8 mouse cellular contexts compared by ENCODE assay signal in genomic region chr1:42257801-42258593, GRCm38 (mm10).
DNase-seq lines count a peak whose midpoint lies in the region; ATAC-seq and TF ChIP-seq lines count a peak whose summit lies in the region.

No protein-coding gene starts in this region.

- H3K36me3 ChIP-seq in kidney, postnatal 0 days (ENCODE audit: insufficient read depth, low read length): no peaks in the 10 kb centered on the region
- no peaks in the 10 kb centered on the region for H3K36me3 ChIP-seq in embryonic facial prominence, embryonic 10.5 days (replicated peaks)
- H3K36me3 ChIP-seq in hindbrain, embryonic 13.5 days: no peaks in the 10 kb centered on the region
- no peaks in the 10 kb centered on the region for H3K36me3 ChIP-seq in midbrain, embryonic 16.5 days (ENCODE audit: control insufficient read depth, insufficient read depth, low read length)
- H3K36me3 ChIP-seq in lung, postnatal 0 days (ENCODE audit: insufficient read depth, low read length): no peaks in the 10 kb centered on the region

- no peak for ATAC-seq in kidney, postnatal 0 days (replicated peaks; ENCODE audit: low FRiP score, low read depth)
- ATAC-seq in hindbrain, embryonic 13.5 days (ENCODE audit: low FRiP score): peak; percentile 60
- peak; percentile 54 for ATAC-seq in midbrain, embryonic 16.5 days
- no peak for ATAC-seq in erythroblast, adult 5-6 weeks (replicated peaks; ENCODE audit: low FRiP score, poor library complexity, severe bottlenecking)
- ATAC-seq in lung, postnatal 0 days: no peak

- TF ChIP-seq CTCF in kidney, postnatal 0 days (IDR thresholded peaks at IDR 0.05; ENCODE audit: low read depth): no peak
- no peak for TF ChIP-seq CTCF in lung, postnatal 0 days (IDR thresholded peaks at IDR 0.05)

- no peak overlapping the region for H3K9ac ChIP-seq in kidney, postnatal 0 days (ENCODE audit: low read depth, low read length)
- H3K9ac ChIP-seq in hindbrain, embryonic 13.5 days: peak overlapping the region; percentile 62
- peak overlapping the region; percentile 61 for H3K9ac ChIP-seq in midbrain, embryonic 16.5 days (ENCODE audit: low read depth, low read length)
- no peak overlapping the region for H3K9ac ChIP-seq in lung, postnatal 0 days (replicated peaks; ENCODE audit: low read depth)

- WGBS in kidney, postnatal 0 days: 51% methylated on average over 19 of the region's 19 CpGs
- WGBS in embryonic facial prominence, embryonic 10.5 days: 49% methylated on average over 19 of the region's 19 CpGs
- WGBS in hindbrain, embryonic 13.5 days: 20% methylated on average over 19 of the region's 19 CpGs
- WGBS in midbrain, embryonic 16.5 days: 11% methylated on average over 19 of the region's 19 CpGs
- WGBS in lung, postnatal 0 days: 51% methylated on average over 19 of the region's 19 CpGs

- H3K9me3 ChIP-seq in kidney, postnatal 0 days (replicated peaks; ENCODE audit: low read length): no peaks in the 10 kb centered on the region
- H3K9me3 ChIP-seq in embryonic facial prominence, embryonic 10.5 days: no peaks in the 10 kb centered on the region
- H3K9me3 ChIP-seq in hindbrain, embryonic 13.5 days: no peaks in the 10 kb centered on the region
- no peaks in the 10 kb centered on the region for H3K9me3 ChIP-seq in midbrain, embryonic 16.5 days (replicated peaks; ENCODE audit: control insufficient read depth, low read length, poor library complexity, severe bottlenecking)
- H3K9me3 ChIP-seq in lung, postnatal 0 days (ENCODE audit: low read length): no peaks in the 10 kb centered on the region

- H3K4me1 ChIP-seq in kidney, postnatal 0 days (replicated peaks; ENCODE audit: insufficient read depth, low read length): no peaks in the 10 kb centered on the region
- H3K4me1 ChIP-seq in embryonic facial prominence, embryonic 10.5 days: peaks cover 42% of the 10 kb centered on the region
- peaks cover 51% of the 10 kb centered on the region for H3K4me1 ChIP-seq in hindbrain, embryonic 13.5 days (replicated peaks)
- H3K4me1 ChIP-seq in midbrain, embryonic 16.5 days (ENCODE audit: control insufficient read depth, insufficient read depth, low read length): peaks cover 47% of the 10 kb centered on the region
- no peaks in the 10 kb centered on the region for H3K4me1 ChIP-seq in lung, postnatal 0 days (ENCODE audit: insufficient read depth, low read depth, low read length)

- DNase-seq in kidney, postnatal 0 days (ENCODE audit: low spot score): no peak
- DNase-seq in kidney, postnatal 14 days: no peak
- DNase-seq in embryonic facial prominence, embryonic 10.5 days (ENCODE audit: low spot score): peak; percentile 33
- no peak for DNase-seq in MN1 (ENCODE audit: low spot score)
- no peak for DNase-seq in lung, postnatal 0 days (ENCODE audit: low spot score)

- no peak overlapping the region for H3K4me3 ChIP-seq in kidney, postnatal 0 days (replicated peaks; ENCODE audit: low read depth, low read length)
- peak overlapping the region; percentile 16; the same call in 1 of the 2 replicates for H3K4me3 ChIP-seq in embryonic facial prominence, embryonic 10.5 days
- H3K4me3 ChIP-seq in hindbrain, embryonic 13.5 days: no peak overlapping the region; the same call in 1 of the 2 replicates
- H3K4me3 ChIP-seq in midbrain, embryonic 16.5 days (ENCODE audit: low read depth, low read length): peak overlapping the region; percentile 15; the same call in 1 of the 2 replicates
- no peak overlapping the region for H3K4me3 ChIP-seq in lung, postnatal 0 days (ENCODE audit: low read depth, low read length)

- 0 out of 2 replicates have a peak overlapping the region, but pooled peaks have one; percentile 3 for H3K4me2 ChIP-seq in kidney, postnatal 0 days (ENCODE audit: low read length)
- H3K4me2 ChIP-seq in hindbrain, embryonic 13.5 days: peak overlapping the region; percentile 33
- H3K4me2 ChIP-seq in midbrain, embryonic 16.5 days (ENCODE audit: low read length): peak overlapping the region; percentile 45
- H3K4me2 ChIP-seq in lung, postnatal 0 days (replicated peaks; ENCODE audit: low read depth, low read length): no peak overlapping the region

- H3K27me3 ChIP-seq in kidney, postnatal 0 days (ENCODE audit: insufficient read depth, low read length): no peaks in the 10 kb centered on the region
- no peaks in the 10 kb centered on the region for H3K27me3 ChIP-seq in embryonic facial prominence, embryonic 10.5 days (replicated peaks; ENCODE audit: low read depth, poor library complexity, severe bottlenecking)
- no peaks in the 10 kb centered on the region for H3K27me3 ChIP-seq in hindbrain, embryonic 13.5 days
- H3K27me3 ChIP-seq in midbrain, embryonic 16.5 days (ENCODE audit: control insufficient read depth, insufficient read depth, low read depth, low read length): no peaks in the 10 kb centered on the region
- H3K27me3 ChIP-seq in lung, postnatal 0 days (replicated peaks; ENCODE audit: insufficient read depth, low read length): no peaks in the 10 kb centered on the region

- H3K27ac ChIP-seq in kidney, postnatal 0 days: no peak overlapping the region
- peak overlapping the region; percentile 75 for H3K27ac ChIP-seq in embryonic facial prominence, embryonic 10.5 days (replicated peaks)
- H3K27ac ChIP-seq in hindbrain, embryonic 13.5 days: peak overlapping the region; percentile 89
- H3K27ac ChIP-seq in midbrain, embryonic 16.5 days (ENCODE audit: low read length): peak overlapping the region; percentile 74
- no peak overlapping the region for H3K27ac ChIP-seq in lung, postnatal 0 days (ENCODE audit: low read length)

- no peak for TF ChIP-seq EP300 in lung, postnatal 0 days (IDR thresholded peaks at IDR 0.05)

Comparison
In these comparisons a context has a peak if more than half of its experiments do, and no peak if none do; other contexts are left out.
1. ATAC-seq: peak in hindbrain, embryonic 13.5 days (single experiment) and midbrain, embryonic 16.5 days (single experiment); none in kidney, postnatal 0 days (single experiment), erythroblast, adult 5-6 weeks (single experiment) and lung, postnatal 0 days (single experiment).
2. H3K27ac ChIP-seq: peak in embryonic facial prominence, embryonic 10.5 days (single experiment), hindbrain, embryonic 13.5 days (single experiment) and midbrain, embryonic 16.5 days (single experiment); none in kidney, postnatal 0 days (single experiment) and lung, postnatal 0 days (single experiment).
3. H3K4me3 ChIP-seq: peak in embryonic facial prominence, embryonic 10.5 days (single experiment) and midbrain, embryonic 16.5 days (single experiment); none in kidney, postnatal 0 days (single experiment), hindbrain, embryonic 13.5 days (single experiment) and lung, postnatal 0 days (single experiment).
4. H3K9ac ChIP-seq: peak in hindbrain, embryonic 13.5 days (single experiment) and midbrain, embryonic 16.5 days (single experiment); none in kidney, postnatal 0 days (single experiment) and lung, postnatal 0 days (single experiment).